Mouse (Mus musculus) ovary, postnatal 36 days (tissue): ENCODE results near the gene Fbxo41.
"Not testable (repeated sequence)": the region's sequence is repeated elsewhere in the genome, so short reads cannot be mapped to it uniquely, and the experiment has no call there.

ENCODE experiments used
- DNase-seq: peaks from one replicate; pipeline ENCODE4 v3.0.0; 2022; ENCODE audit warnings: low spot score, mixed read lengths

Fbxo41 gene

GRCm38 (mm10) chr6:85491606-85492005, 11.2 kb downstream of the Fbxo41 start:
- DNase-seq: no peak

DNA sequence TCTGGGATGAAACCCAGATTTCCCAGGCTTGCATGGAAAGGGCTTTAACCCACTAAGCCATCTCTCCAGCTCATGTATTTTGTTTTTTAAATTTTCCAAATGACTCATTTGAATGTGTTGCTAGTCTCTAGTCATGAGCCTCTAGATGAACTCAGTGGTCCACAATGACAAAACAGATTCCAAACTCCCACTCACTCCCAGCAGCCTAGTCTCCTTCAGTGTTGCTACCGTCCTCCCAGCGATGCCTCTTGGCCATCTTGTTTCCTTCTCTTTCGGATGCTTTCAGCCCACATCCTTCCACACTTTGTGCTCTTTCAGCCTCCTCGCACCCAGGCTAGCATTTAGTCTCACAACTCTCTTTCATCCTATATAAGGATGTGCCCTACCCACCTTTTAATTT, 12.5 kb downstream of the Fbxo41 start:
- DNase-seq: no peak

- no peak for DNase-seq
Measured at GRCm38 (mm10) chr6:85489717-85490116, 13.1 kb downstream of the Fbxo41 start.

DNA sequence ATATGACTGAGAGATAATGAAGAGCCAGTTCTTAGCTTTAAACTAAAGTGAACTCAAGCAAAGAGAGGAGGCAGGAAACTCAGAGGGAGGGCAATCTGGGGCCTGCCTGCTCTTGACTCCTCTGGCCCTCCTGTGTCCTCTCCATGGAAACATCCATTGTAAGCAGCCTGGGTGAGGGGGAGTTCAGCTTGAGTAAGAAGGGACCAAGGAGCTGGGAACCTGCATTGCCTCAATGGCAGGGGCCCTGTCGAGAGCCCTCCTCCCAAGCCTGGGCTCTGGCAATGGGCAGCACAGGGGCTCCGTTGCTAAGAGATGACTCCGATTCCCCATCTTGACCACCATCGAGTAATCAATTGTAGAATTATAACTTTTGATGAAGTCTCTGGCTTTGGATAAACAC, 14.3 kb downstream of the Fbxo41 start:
- DNase-seq: no peak

GRCm38 (mm10) chr6:85485738-85486137, 17.1 kb downstream of the Fbxo41 start:
- DNase-seq: no peak

DNA sequence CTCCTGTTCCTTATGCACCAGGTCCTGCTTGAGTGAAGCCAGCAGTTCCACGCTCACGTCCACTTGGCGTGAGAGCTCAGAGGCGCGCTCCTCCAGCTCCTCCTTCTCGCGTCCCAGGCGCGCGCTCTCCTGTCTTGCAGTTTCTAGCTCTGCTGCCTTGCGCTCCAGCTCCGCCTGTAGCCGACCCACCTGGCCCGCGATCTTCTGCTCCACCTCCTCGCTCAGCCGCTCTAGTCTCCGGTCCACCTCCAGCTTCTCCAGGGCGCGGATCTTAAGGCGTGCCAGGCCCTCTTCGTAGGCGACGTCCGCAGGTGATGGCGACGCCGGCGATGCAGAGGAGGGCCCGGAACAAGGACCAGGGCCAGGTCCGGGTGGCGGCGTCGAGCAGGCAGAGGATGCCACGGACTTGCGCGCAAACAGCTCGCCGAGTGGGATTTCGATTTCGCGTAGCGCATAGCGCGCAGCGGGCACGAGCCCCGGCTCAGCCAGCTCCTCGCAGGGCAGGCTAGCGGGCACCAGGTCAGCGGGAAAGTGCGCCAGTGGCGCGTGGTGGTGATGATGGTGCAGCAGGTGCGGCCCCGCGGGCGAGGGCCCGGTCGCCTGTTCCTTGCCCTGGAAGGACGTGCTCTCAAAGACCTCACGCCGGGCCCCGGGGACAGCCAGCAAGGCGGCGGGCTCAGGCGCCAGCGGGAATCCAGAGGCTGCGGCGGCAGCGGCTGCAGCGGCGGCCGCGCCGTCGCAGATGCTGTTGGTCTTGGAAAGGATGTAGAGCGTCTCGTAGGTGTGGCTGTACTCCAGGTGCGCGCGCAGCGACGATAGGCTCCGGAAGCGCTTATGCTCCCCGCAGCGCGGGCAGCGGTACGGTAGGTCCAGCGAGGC, 18.7 kb downstream of the Fbxo41 start:
- DNase-seq: no peak

DNA sequence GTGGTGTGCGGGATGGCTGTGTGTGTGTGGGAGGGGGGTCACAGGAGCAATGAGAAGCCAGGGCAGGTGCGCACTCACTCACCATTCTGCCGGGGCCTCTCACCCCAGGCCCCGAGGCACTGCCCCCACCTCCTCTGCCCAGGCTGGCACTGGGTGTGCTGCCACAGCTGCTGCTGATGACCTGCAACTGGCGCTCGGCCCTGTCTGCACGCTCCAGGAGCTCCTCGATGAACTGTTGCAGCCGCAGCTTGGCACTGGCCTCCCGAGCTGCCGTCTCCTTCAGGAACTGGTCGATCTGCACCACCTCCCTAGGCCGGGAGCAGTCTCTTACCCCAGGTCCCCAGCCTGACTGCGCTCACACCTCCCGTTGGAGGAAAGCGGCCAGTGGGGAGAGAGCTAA, 22.1 kb downstream of the Fbxo41 start:
- no peak for DNase-seq

GRCm38 (mm10) chr6:85479979-85480378, 22.8 kb downstream of the Fbxo41 start:
- no peak for DNase-seq

DNA sequence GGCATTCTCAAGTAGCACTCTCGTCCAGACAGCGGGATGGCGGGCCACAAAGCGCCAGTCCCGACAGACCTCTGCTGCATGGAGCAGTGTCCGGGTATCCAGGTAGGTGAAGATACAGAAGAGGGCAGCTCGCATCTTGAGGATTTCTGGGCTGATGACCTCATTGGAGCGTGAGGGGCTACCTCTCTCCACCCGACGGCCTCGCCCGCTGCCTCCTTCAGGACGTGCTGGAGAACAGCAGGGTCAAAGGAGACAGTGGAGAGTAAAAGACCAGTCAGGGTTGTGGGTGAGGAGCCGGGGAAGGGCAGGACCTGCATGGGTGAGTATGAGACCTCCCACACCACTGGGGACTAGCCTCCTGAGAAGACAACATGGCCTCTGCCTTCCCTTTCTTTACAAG, 24.4 kb downstream of the Fbxo41 start:
- DNase-seq: no peak

DNA sequence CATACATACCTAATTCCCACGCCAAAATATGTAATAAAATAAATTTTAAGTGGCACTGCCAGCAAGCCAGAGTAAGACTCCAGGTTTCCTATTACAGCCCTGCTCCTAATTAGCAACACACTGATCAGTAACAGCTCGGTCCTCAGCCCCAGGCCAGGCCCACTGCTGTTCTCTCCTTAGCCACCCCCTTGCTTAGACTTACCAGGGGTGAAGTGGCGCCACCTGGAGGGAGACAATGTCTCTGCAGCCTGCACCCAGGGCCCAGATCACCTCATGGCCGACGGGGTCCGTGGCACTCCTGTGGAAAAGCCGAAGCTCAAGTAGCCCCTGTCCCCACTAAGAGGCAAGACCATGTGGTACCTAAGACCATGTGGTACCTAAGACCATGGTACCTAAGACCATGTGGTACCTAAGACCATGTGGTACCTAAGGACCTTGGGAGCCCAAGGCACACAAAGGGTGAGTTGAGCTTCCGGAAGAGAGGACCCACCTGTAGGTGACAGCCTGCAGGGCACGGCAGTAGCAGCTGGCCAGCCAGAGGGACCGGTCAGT, 25.4 kb downstream of the Fbxo41 start:
- DNase-seq: no peak

DNA sequence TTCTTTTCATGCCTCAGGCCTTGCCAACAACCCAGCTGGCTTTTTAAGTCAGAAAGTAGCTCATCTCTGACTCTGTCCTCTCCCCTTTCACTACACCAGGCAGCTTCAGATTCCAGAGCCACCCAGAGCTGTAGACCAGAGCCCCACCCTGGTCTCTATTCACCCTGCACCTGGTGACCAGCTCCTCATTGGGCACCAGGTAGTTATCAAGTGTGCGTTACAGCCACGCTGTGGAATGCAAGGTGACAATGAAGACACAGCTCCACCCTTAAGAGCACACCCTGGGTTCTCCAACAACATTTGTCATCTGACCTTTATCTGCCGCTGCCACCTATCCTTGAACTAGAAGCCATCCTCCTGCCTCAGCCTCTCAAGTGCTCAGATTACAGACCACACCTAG, 27.2 kb downstream of the Fbxo41 start:
- no peak for DNase-seq

GRCm38 (mm10) chr6:85472542-85472941, 30.3 kb downstream of the Fbxo41 start:
- DNase-seq: no peak

DNA sequence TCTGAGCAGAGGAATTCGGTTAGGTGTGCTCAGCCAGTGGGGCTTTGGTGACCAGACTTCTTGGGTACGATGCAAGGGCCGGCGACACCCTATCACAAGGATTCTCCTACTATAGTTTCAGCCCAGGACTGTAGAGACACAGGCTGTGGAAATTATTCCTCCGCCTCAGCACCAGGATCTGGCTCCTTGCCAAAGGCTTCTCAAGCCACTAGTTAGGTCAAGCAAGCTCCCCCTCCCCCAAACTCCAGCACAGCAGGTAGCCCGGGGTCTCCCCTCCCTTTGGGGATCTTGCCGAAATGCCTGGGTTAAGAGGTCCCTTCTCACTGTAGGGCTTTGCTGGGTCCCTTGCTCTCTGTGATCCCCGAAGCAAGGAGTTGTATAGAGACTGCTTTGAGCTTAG, 30.8 kb downstream of the Fbxo41 start:
- no peak for DNase-seq

- DNase-seq: no peak
Measured at GRCm38 (mm10) chr6:85469660-85470430, 32.9 kb downstream of the Fbxo41 start.

GRCm38 (mm10) chr6:85465381-85465780, 37.4 kb downstream of the Fbxo41 start:
- DNase-seq: no peak

DNA sequence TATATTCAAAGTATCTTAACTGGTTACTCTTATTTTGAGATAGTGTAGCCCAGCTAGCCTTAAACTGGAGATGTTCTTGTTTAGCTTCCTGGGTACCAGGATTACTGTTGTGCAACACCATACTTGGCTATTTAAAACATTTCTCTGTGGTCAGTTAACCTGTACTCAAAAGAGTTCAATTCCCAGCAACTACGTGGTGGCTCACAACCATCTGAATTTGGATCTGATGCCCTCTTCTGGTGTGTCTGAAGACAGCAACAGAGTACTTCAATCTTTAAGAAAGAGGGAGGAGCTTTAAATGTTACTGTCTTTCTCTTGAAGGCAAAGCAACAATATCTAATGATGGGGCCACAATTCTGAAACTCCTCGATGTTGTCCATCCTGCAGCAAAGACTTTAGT, 43.2 kb downstream of the Fbxo41 start:
- no peak for DNase-seq

- no peak for DNase-seq
Measured at GRCm38 (mm10) chr6:85452816-85453215, 50.0 kb downstream of the Fbxo41 start.

DNA sequence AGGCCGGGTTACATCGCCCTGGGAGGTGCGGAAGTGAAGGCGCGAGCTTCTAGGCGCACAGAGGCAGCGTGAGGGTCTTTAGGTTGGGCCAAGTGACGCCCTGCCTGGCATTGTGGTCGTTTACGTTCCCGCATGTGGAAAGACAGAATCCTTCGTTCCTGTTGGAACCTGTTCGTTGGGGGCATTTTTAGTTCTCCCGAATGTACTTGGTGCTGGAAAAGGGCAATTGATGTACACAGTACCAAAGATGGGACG, 50.5 kb downstream of the Fbxo41 start:
- no peak for DNase-seq

DNA sequence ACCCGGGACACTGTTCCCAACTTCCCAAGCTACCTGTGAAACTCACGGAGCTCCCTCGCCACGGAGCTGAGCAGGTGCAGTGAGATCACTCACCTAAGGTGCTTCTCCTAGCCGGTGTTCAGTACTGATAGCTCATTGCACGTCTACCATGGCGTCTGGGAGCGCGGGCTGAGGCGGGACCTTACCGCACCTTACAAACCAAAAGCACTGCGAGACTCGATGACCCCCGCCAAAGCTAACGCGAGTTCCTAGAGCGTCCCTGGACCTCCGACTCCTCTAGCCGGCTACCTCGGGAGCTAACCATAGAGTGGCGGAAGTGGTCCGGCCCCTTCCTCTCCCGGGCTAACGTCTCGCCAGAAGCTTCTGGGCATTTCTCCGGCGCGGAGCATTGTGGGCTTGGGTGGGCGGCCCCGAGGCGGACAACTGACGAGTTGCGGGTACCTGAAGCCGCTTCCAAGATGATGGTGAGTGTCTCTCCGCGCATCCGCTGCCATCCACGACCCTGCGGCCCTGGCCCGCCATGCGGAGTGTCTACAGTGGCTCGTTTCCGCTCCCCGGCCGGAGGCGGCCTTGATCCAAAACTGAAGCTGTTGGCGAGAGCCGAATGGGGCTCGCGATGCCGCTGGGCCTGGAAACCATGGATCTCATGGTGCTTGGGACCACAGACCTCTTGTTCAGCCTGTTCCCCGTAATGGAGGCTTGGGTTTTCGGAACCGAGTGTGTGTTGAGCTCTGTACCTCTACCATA, 51.0 kb downstream of the Fbxo41 start, which contains the start of gene Pradc1:
Gene Pradc1, minus strand, starts transcription at position 307 of the 747 bp plus-strand sequence.
- DNase-seq: peak; percentile 96

- peak; percentile 97 for DNase-seq
Measured at GRCm38 (mm10) chr6:85450697-85451663, 51.8 kb downstream of the Fbxo41 start, which contains the start of gene Cct7. Gene Cct7 (plus strand): TSS chr6:85451514.

DNA sequence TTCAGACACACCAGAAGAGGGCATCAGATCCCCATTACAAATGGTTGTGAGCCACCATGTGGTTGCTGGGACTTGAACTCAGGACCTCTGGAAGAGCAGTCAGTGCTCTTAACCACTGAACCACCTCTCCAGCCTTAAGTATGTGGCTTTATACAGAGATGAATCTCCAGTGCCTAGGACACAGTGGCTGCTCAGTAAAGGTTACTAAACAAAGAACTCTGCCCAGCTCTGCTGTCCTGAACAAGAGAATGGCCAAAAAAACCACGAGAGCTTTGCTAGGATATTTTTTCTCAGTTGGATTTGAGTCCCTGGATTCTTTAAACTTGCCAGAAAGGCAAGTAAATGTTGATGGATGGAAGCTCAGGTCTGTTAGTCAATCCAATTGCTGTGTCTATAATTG, 52.7 kb downstream of the Fbxo41 start:
- not testable (repeated sequence) for DNase-seq
